Mouse (Mus musculus) macrophage (primary cell): ENCODE measurements around the gene Fes. TPM values are rescaled to one million over a fixed set of nuclear protein-coding genes. Genes with fewer than 3 reads are reported as not detected.

Experiments used
- H3K27ac ChIP-seq: fragments of 350-480 bp; formaldehyde crosslinking; 2 replicates; pipeline ENCODE4 v1.9.0; 2021
- H3K36me3 ChIP-seq: fragments of 350-480 bp; formaldehyde crosslinking; 2 replicates; pipeline ENCODE4 v1.9.0; 2021; ENCODE audit errors: inconsistent target
- H3K4me3 ChIP-seq: fragments of 350-480 bp; formaldehyde crosslinking; 2 replicates; pipeline ENCODE4 v1.9.0; 2021; ENCODE audit errors: inconsistent target
- H3K79me2 ChIP-seq: fragments of 350-480 bp; formaldehyde crosslinking; 2 replicates; pipeline ENCODE4 v1.9.0; 2021; ENCODE audit errors: inconsistent target
- WGBS: methylation state at CpG from one replicate; pipeline ENCODE4 v1.1.7; 2026; ENCODE audit warnings: inconsistent platforms; ENCODE audit not compliant: missing documents; 5-methylcytosine and 5-hydroxymethylcytosine counted together
- polyA plus RNA-seq: library from polyadenylated mRNA; stranded (reverse); fragments of 250-400 nt; gene quantifications from 3 replicates; pipeline ENCODE4 v1.2.4, GENCODE M21; 2018; ENCODE audit warnings: inconsistent platforms

The Fes gene
- polyA plus RNA-seq, 1 experiment from 2014 or later = 114 TPM

- Histone ChIP-seq H3K36me3 (peaks cover 53% of the 10 kb centered on the region), H3K4me3 (no peak overlapping the region), H3K79me2 (no peaks in the 10 kb centered on the region), H3K27ac (no peak overlapping the region)
- 79% methylated on average over 2 of the region's 3 CpGs for WGBS
These were observed 50.8 kb downstream of the Fes start for GRCm38 (mm10) chr7:80336932-80337331.

GRCm38 (mm10) chr7:80334848-80335247 is 52.9 kb downstream of the Fes start:
- Histone ChIP-seq H3K4me3 (no peak overlapping the region), H3K79me2 (no peaks in the 10 kb centered on the region), H3K36me3 (peaks cover 73% of the 10 kb centered on the region), H3K27ac (no peak overlapping the region)
- 87% methylated on average over 4 of the region's 4 CpGs for WGBS

GRCm38 (mm10) chr7:80331433-80331832 is 56.3 kb downstream of the Fes start:
- Histone ChIP-seq H3K36me3 (peaks cover 90% of the 10 kb centered on the region), H3K79me2 (no peaks in the 10 kb centered on the region), H3K27ac (no peak overlapping the region), H3K4me3 (no peak overlapping the region)
- 94% methylated on average over 18 of the region's 19 CpGs for WGBS

GRCm38 (mm10) chr7:80330278-80330677 is 57.5 kb downstream of the Fes start:
- WGBS = 90% methylated on average over 8 of the region's 8 CpGs
- Histone ChIP-seq H3K79me2 (no peaks in the 10 kb centered on the region), H3K36me3 (peaks cover 86% of the 10 kb centered on the region), H3K27ac (no peak overlapping the region), H3K4me3 (no peak overlapping the region)

Other genes starting within 250 kb of the Fes start
- 6.0 to 23.1 TPM (median 10.0 TPM) in 3 replicates for gene Sema4b, start 201.1 kb downstream of the Fes start, polyA plus RNA-seq
- gene Cib1, start 155.1 kb downstream of the Fes start, polyA plus RNA-seq = 28.5 to 81.1 TPM (median 68.2 TPM) in 3 replicates
- 2.7 to 3.2 TPM (median 3.1 TPM) in 3 replicates for gene Gdpgp1, start 155.1 kb downstream of the Fes start, polyA plus RNA-seq
- 0.06 to 0.07 TPM in 2 of 3 replicates, not detected in the other for gene Ttll13, start 141.6 kb downstream of the Fes start, polyA plus RNA-seq
- gene Ngrn, start 126.7 kb downstream of the Fes start, polyA plus RNA-seq = 10.5 to 19.3 TPM (median 14.7 TPM) in 3 replicates
- gene Vps33b, start 118.3 kb downstream of the Fes start, polyA plus RNA-seq = 9.4 to 14.3 TPM (median 12.9 TPM) in 3 replicates
- gene Prc1, start 93.5 kb downstream of the Fes start, polyA plus RNA-seq = 2.1 to 15.2 TPM (median 9.7 TPM) in 3 replicates
- gene Rccd1, start 63.5 kb downstream of the Fes start, polyA plus RNA-seq = 2.3 to 2.8 TPM (median 2.4 TPM) in 3 replicates
- 14.3 to 19.5 TPM (median 16.2 TPM) in 3 replicates for gene Unc45a, start 46.9 kb downstream of the Fes start, polyA plus RNA-seq
- 6.0 to 14.5 TPM (median 10.1 TPM) in 3 replicates for gene Hddc3, start 44.8 kb downstream of the Fes start, polyA plus RNA-seq
- gene Man2a2, start 16.6 kb downstream of the Fes start, polyA plus RNA-seq = 15.9 to 83.7 TPM (median 73.2 TPM) in 3 replicates
- 37.1 to 65.0 TPM (median 49.0 TPM) in 3 replicates for gene Furin, start 17.5 kb upstream of the Fes start, polyA plus RNA-seq
- 2.5 to 9.1 TPM (median 7.2 TPM) in 3 replicates for gene Blm, start 147.2 kb upstream of the Fes start, polyA plus RNA-seq